Mouse (Mus musculus): ENCODE data around the gene Cln3.
A peak's percentile ranks its signal among the peaks of the same experiment; 100 is the strongest.

Gene Cln3

GRCm38 (mm10) chr7:126594862-126595561, 9.4 kb upstream of the Cln3 start, which contains the start of gene Il27:
Gene Il27, minus strand, starts transcription at chr7:126594941.
- DNase-seq (ENCODE audit: low read depth) = no peak

- DNase-seq (ENCODE audit: low read depth) = no peak
Measured at GRCm38 (mm10) chr7:126587779-126588178, 2.2 kb upstream of the Cln3 start.

GRCm38 (mm10) chr7:126586839-126587238, 1.2 kb upstream of the Cln3 start:
- DNase-seq (ENCODE audit: low read depth) = no peak

GRCm38 (mm10) chr7:126584506-126584977, 1.1 kb downstream of the Cln3 start, which contains the start of gene Apobr:
Gene Apobr, plus strand, starts transcription at chr7:126584942.
- peak; percentile 65 for DNase-seq (ENCODE audit: low read depth)

GRCm38 (mm10) chr7:126583761-126584160, 1.9 kb downstream of the Cln3 start:
- DNase-seq (ENCODE audit: low read depth) = no peak

GRCm38 (mm10) chr7:126583251-126583709, 2.3 kb downstream of the Cln3 start:
- DNase-seq (ENCODE audit: low read depth) = peak; percentile 72

GRCm38 (mm10) chr7:126582759-126583158, 2.9 kb downstream of the Cln3 start:
- no peak for DNase-seq (ENCODE audit: low read depth)

- no peak for DNase-seq (ENCODE audit: low read depth)
Measured at GRCm38 (mm10) chr7:126581661-126582060, 4.0 kb downstream of the Cln3 start.

- DNase-seq (ENCODE audit: low read depth) = no peak
Measured at GRCm38 (mm10) chr7:126579172-126579571, 6.4 kb downstream of the Cln3 start.

GRCm38 (mm10) chr7:126576946-126577345, 8.7 kb downstream of the Cln3 start:
- peak; percentile 73 for DNase-seq (ENCODE audit: low read depth)

GRCm38 (mm10) chr7:126566094-126566765, 19.4 kb downstream of the Cln3 start, which contains the start of gene Eif3c:
Gene Eif3c, minus strand, starts transcription at chr7:126566411.
- DNase-seq (ENCODE audit: low read depth) = peak; percentile 83

- no peak for DNase-seq (ENCODE audit: low read depth)
Measured at GRCm38 (mm10) chr7:126565693-126566092, 19.9 kb downstream of the Cln3 start.

GRCm38 (mm10) chr7:126556635-126557034, 29.0 kb downstream of the Cln3 start:
- no peak for DNase-seq (ENCODE audit: low read depth)

- DNase-seq (ENCODE audit: low read depth) = no peak
Measured at GRCm38 (mm10) chr7:126554796-126555195, 30.8 kb downstream of the Cln3 start.

GRCm38 (mm10) chr7:126545631-126546030, 40.0 kb downstream of the Cln3 start:
- DNase-seq (ENCODE audit: low read depth) = no peak

- no peak for DNase-seq (ENCODE audit: low read depth)
Measured at GRCm38 (mm10) chr7:126541661-126542060, 44.0 kb downstream of the Cln3 start.

- DNase-seq (ENCODE audit: low read depth) = peak; percentile 54
Measured at GRCm38 (mm10) chr7:126537820-126538585, 47.6 kb downstream of the Cln3 start.

GRCm38 (mm10) chr7:126536466-126536865, 49.2 kb downstream of the Cln3 start:
- no peak for DNase-seq (ENCODE audit: low read depth)

- DNase-seq (ENCODE audit: low read depth) = no peak
Measured at GRCm38 (mm10) chr7:126535766-126536165, 49.9 kb downstream of the Cln3 start.

- DNase-seq (ENCODE audit: low read depth) = no peak
Measured at GRCm38 (mm10) chr7:126533434-126533833, 52.2 kb downstream of the Cln3 start.

- DNase-seq (ENCODE audit: low read depth) = peak; percentile 35
Measured at GRCm38 (mm10) chr7:126528166-126528577, 57.4 kb downstream of the Cln3 start.

GRCm38 (mm10) chr7:126523316-126523715, 62.3 kb downstream of the Cln3 start:
- no peak for DNase-seq (ENCODE audit: low read depth)
